Mouse (Mus musculus): ENCODE data around the gene Pik3r2. TPM values are rescaled to one million over a fixed set of nuclear protein-coding genes. Genes with fewer than 3 reads are reported as not detected.
"Not testable (repeated sequence)": the region's sequence is repeated elsewhere in the genome, so short reads cannot be mapped to it uniquely, and the experiment has no call there.

Pik3r2 gene
- 23.3 and 27.3 TPM in 2 replicates for polyA plus RNA-seq (2016; fragmentation: Nextera tagmentation; extraction: Ambion mirVana)

- Histone ChIP-seq H3K27me3 (replicated peaks) (no peaks in the 10 kb centered on the region), H3K36me3 (peaks cover 74% of the 10 kb centered on the region), H3K27ac (peak within 1 kb of the TSS; percentile 95), H3K4me2 (peak within 1 kb of the TSS; percentile 100), H3K4me3 (peak within 1 kb of the TSS; percentile 78), H3K9me3 (replicated peaks) (no peaks in the 10 kb centered on the region), H3K4me1 (peaks cover 63% of the 10 kb centered on the region), H3K9ac (peak within 1 kb of the TSS; percentile 96)
- under 1% methylated on average over 94 of the region's 94 CpGs for WGBS (ENCODE audit: insufficient replicate concordance)
- peak; percentile 85 for ATAC-seq
These were observed at the start of gene Pik3r2 for GRCm38 (mm10) chr8:70776496-70777444. Gene Pik3r2 (minus strand): TSS chr8:70776713.

GRCm38 (mm10) chr8:70825816-70826215 lies 49.3 kb upstream of the Pik3r2 start:
- H3K4me1 ChIP-seq: peaks cover 18% of the 10 kb centered on the region
- H3K9ac ChIP-seq: no peak overlapping the region
- WGBS (ENCODE audit: insufficient replicate concordance): 69% methylated on average over 8 of the region's 8 CpGs
- no peak overlapping the region for H3K27ac ChIP-seq
- H3K36me3 ChIP-seq: no peaks in the 10 kb centered on the region
- H3K27me3 ChIP-seq (replicated peaks): peaks cover 10% of the 10 kb centered on the region
- no peak for ATAC-seq
- no peak overlapping the region for H3K4me3 ChIP-seq
- no peak overlapping the region for H3K4me2 ChIP-seq
- no peaks in the 10 kb centered on the region for H3K9me3 ChIP-seq (replicated peaks)

- WGBS (ENCODE audit: insufficient replicate concordance): 78% methylated on average over 7 of the region's 7 CpGs
- ATAC-seq: no peak
These were observed 47.3 kb upstream of the Pik3r2 start for GRCm38 (mm10) chr8:70823802-70824201.

GRCm38 (mm10) chr8:70822594-70822993 lies 46.1 kb upstream of the Pik3r2 start:
- peaks cover 38% of the 10 kb centered on the region for H3K27me3 ChIP-seq (replicated peaks)
- not testable (repeated sequence) for H3K36me3 ChIP-seq; H3K9me3 ChIP-seq (replicated peaks); H3K4me3 ChIP-seq; H3K27ac ChIP-seq; H3K9ac ChIP-seq; ATAC-seq; H3K4me2 ChIP-seq
- peaks cover 33% of the 10 kb centered on the region for H3K4me1 ChIP-seq
- 77% methylated on average over 3 of the region's 3 CpGs for WGBS (ENCODE audit: insufficient replicate concordance)

More at GRCm38 (mm10) chr8:70823802-70824201, 47.3 kb upstream of the Pik3r2 start:
- Histone ChIP-seq H3K27me3 (replicated peaks) (peaks cover 30% of the 10 kb centered on the region), H3K27ac (no peak overlapping the region), H3K9ac (no peak overlapping the region), H3K4me2 (no peak overlapping the region), H3K4me3 (no peak overlapping the region), H3K36me3 (no peaks in the 10 kb centered on the region), H3K9me3 (replicated peaks) (no peaks in the 10 kb centered on the region), H3K4me1 (peaks cover 33% of the 10 kb centered on the region)

- Histone ChIP-seq H3K9me3 (replicated peaks) (no peaks in the 10 kb centered on the region), H3K36me3 (no peaks in the 10 kb centered on the region), H3K4me3 (no peak overlapping the region), H3K27ac (no peak overlapping the region), H3K27me3 (replicated peaks) (peaks cover 44% of the 10 kb centered on the region), H3K9ac (peak overlapping the region; percentile 14), H3K4me2 (0 out of 2 replicates have a peak overlapping the region, but pooled peaks have one; percentile 8), H3K4me1 (peaks cover 37% of the 10 kb centered on the region)
- WGBS (ENCODE audit: insufficient replicate concordance): 42% methylated on average over 11 of the region's 11 CpGs
- no peak for ATAC-seq
These were observed 45.5 kb upstream of the Pik3r2 start for GRCm38 (mm10) chr8:70821992-70822391.

- H3K4me2 ChIP-seq: 0 out of 2 replicates have a peak overlapping the region, but pooled peaks have one; percentile 8
- H3K4me3 ChIP-seq: no peak overlapping the region
- no peaks in the 10 kb centered on the region for H3K36me3 ChIP-seq
- H3K4me1 ChIP-seq: peaks cover 42% of the 10 kb centered on the region
- peak overlapping the region; percentile 14 for H3K9ac ChIP-seq
- no peaks in the 10 kb centered on the region for H3K9me3 ChIP-seq (replicated peaks)
- no peak overlapping the region for H3K27ac ChIP-seq
- ATAC-seq: peak; percentile 35; the same call in 1 of the 2 replicates
- H3K27me3 ChIP-seq (replicated peaks): peaks cover 49% of the 10 kb centered on the region
- 15% methylated on average over 30 of the region's 30 CpGs for WGBS (ENCODE audit: insufficient replicate concordance)
These were observed 45.0 kb upstream of the Pik3r2 start for GRCm38 (mm10) chr8:70821399-70821962.

- Histone ChIP-seq H3K27me3 (replicated peaks) (peaks cover 61% of the 10 kb centered on the region), H3K9ac (0 out of 2 replicates have a peak overlapping the region, but pooled peaks have one; percentile 12), H3K4me2 (peak overlapping the region; percentile 52), H3K4me3 (peak overlapping the region; percentile 19; the same call in 1 of the 2 replicates), H3K36me3 (no peaks in the 10 kb centered on the region), H3K4me1 (peaks cover 45% of the 10 kb centered on the region), H3K9me3 (replicated peaks) (no peaks in the 10 kb centered on the region), H3K27ac (0 out of 2 replicates have a peak overlapping the region, but pooled peaks have one; percentile 33)
- WGBS (ENCODE audit: insufficient replicate concordance): 8% methylated on average over 31 of the region's 31 CpGs
- ATAC-seq: peak; percentile 44
These were observed 43.8 kb upstream of the Pik3r2 start for GRCm38 (mm10) chr8:70820101-70820935.

GRCm38 (mm10) chr8:70816679-70817078 lies 40.2 kb upstream of the Pik3r2 start:
- H3K27me3 ChIP-seq (replicated peaks): peaks cover 87% of the 10 kb centered on the region
- 6% methylated on average over 30 of the region's 30 CpGs for WGBS (ENCODE audit: insufficient replicate concordance)
- ATAC-seq: peak; percentile 82
- H3K4me2 ChIP-seq: peak overlapping the region; percentile 64
- H3K4me1 ChIP-seq: peaks cover 35% of the 10 kb centered on the region
- peak overlapping the region; percentile 26; the same call in 1 of the 2 replicates for H3K4me3 ChIP-seq
- peak overlapping the region; percentile 45 for H3K9ac ChIP-seq
- H3K9me3 ChIP-seq (replicated peaks): no peaks in the 10 kb centered on the region
- H3K36me3 ChIP-seq: no peaks in the 10 kb centered on the region
- H3K27ac ChIP-seq: no peak overlapping the region

GRCm38 (mm10) chr8:70812885-70813284 lies 36.4 kb upstream of the Pik3r2 start:
- Histone ChIP-seq H3K9ac (no peak overlapping the region; the same call in 1 of the 2 replicates), H3K27me3 (replicated peaks) (peaks cover 82% of the 10 kb centered on the region), H3K4me1 (peaks cover 36% of the 10 kb centered on the region), H3K4me2 (no peak overlapping the region), H3K27ac (no peak overlapping the region), H3K9me3 (replicated peaks) (no peaks in the 10 kb centered on the region), H3K4me3 (no peak overlapping the region), H3K36me3 (no peaks in the 10 kb centered on the region)
- 60% methylated on average over 4 of the region's 4 CpGs for WGBS (ENCODE audit: insufficient replicate concordance)
- no peak for ATAC-seq

GRCm38 (mm10) chr8:70812055-70812454 lies 35.5 kb upstream of the Pik3r2 start:
- no peak for ATAC-seq
- WGBS (ENCODE audit: insufficient replicate concordance): 44% methylated on average over 4 of the region's 4 CpGs
- peaks cover 77% of the 10 kb centered on the region for H3K27me3 ChIP-seq (replicated peaks)

GRCm38 (mm10) chr8:70810962-70811680 lies 34.6 kb upstream of the Pik3r2 start:
- Histone ChIP-seq H3K9ac (no peak overlapping the region), H3K4me1 (peaks cover 41% of the 10 kb centered on the region), H3K27ac (no peak overlapping the region), H3K36me3 (no peaks in the 10 kb centered on the region), H3K4me3 (no peak overlapping the region), H3K27me3 (replicated peaks) (peaks cover 75% of the 10 kb centered on the region), H3K9me3 (replicated peaks) (no peaks in the 10 kb centered on the region), H3K4me2 (no peak overlapping the region)
- 37% methylated on average over 20 of the region's 20 CpGs for WGBS (ENCODE audit: insufficient replicate concordance)
- ATAC-seq: no peak

More at GRCm38 (mm10) chr8:70812055-70812454, 35.5 kb upstream of the Pik3r2 start:
- H3K36me3 ChIP-seq: no peaks in the 10 kb centered on the region
- H3K4me2 ChIP-seq: no peak overlapping the region
- no peak overlapping the region for H3K4me3 ChIP-seq
- H3K9ac ChIP-seq: no peak overlapping the region
- H3K9me3 ChIP-seq (replicated peaks): no peaks in the 10 kb centered on the region
- H3K27ac ChIP-seq: no peak overlapping the region
- peaks cover 41% of the 10 kb centered on the region for H3K4me1 ChIP-seq

Measured in liver, embryonic 12.5 days (tissue).